Mouse (Mus musculus): Measurements from ENCODE around the gene Gtf3c6. TPM values are rescaled to one million over a fixed set of nuclear protein-coding genes. Genes with fewer than 3 reads are reported as not detected.

Gene Gtf3c6
- polyA plus RNA-seq (2014; fragmentation: Illumina TruSeq; extraction: RNeasy Lipid Tissue Mini Kit (QIAGEN cat#74804)), result 149 TPM

DNA sequence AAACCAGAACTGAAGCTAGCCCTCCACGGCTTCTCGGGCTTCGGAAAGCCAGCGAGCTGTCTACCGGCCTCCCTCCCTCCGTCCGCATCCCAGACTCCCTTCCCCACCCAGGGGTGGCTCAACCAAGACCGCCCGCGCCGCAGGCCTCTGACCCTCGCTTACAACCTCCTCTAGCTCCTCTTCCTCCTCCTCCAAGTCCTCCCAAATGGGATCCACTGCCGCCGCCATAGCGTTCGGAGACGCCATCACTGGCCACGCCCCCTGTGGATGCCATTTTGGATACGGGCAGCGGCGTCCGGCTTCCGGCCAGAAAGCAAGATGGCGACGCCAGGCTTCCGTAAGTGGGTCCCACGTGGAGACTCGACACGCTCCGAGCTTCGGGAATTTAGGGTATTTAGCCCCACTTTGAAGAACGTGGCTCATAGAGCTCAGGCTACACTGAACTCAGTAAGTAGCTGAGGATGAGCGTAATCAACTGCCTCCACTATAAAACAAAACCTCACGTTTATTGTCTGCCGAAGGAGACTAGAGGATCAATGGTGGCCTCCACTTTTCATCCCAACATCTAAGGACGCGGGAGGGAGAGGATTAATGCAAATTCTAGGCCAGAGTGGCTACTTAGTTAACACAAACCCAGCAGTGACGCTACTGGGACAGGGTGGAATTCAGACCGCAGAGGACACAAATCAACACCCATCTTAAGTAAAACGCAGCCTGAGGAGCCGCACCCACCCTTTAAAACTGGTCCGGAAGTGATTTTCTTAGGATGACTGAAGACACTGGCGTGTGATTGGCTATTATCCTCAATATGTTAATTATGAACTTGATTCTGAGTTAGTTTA is at the start of gene Gtf3c6:
Gene Gtf3c6, minus strand, starts transcription at position 695 of the 842 bp plus-strand sequence.

DNA sequence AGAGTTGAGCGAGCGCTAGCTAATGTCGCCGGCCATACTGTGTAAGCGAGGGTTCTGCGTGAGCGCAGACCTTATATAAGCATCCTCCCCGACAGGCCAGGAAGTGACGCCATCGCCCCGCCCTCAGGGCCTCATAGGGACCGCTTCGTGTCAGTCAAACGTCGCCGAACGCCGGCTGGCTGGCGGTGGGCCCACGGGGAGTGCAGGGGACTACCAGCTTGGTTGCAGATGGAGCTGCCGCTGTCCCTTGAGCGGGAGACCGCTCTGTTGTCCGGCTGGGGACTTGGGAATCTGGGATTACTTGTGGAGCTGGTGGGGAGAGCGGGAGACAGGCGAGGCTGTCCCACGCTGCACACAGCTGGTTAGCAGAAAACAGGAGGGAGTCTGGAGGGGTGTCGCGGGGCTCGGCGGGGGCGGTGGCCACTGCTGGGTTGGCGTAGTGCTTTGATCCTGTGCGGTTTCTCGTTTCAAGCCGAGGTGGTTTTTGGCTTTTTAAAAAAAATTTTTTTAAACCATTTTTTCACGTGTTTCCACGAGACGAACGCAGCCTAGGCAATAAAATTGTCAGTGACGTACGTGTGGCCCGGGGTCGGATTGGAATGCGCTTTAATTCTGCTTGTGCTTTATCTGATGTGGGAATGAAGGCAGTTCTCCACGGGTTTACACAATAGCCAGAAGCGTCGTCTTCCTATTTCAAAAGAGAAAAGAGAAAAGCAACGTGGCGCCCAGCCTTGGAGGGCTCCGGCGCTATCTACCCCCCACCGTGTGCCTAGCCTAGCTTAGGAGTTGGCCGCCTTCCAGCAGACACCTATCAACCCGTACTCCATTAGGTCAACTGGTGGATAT is 44.5 kb upstream of the Gtf3c6 start, which contains the start of gene Amd1:
Gene Amd1, minus strand, starts transcription at position 47 of the 846 bp plus-strand sequence.

GRCm38 (mm10) chr10:40246374-40247165 is 11.3 kb downstream of the Gtf3c6 start, which contains the start of gene Rpf2:
Gene Rpf2, minus strand, starts transcription at chr10:40247036.

Other genes with a start within 250 kb of the Gtf3c6 start
- gene Mfsd4b1, start 232.8 kb downstream of the Gtf3c6 start, polyA plus RNA-seq (2014; fragmentation: Illumina TruSeq; extraction: RNeasy Lipid Tissue Mini Kit (QIAGEN cat#74804)), result 0.23 TPM
- gene Slc16a10, start 115.8 kb downstream of the Gtf3c6 start, polyA plus RNA-seq (2014; fragmentation: Illumina TruSeq; extraction: RNeasy Lipid Tissue Mini Kit (QIAGEN cat#74804)), result 8.9 TPM
- gene Rpf2, start 11.1 kb downstream of the Gtf3c6 start, polyA plus RNA-seq (2014; fragmentation: Illumina TruSeq; extraction: RNeasy Lipid Tissue Mini Kit (QIAGEN cat#74804)), result 142 TPM
- gene Amd1, start 44.1 kb upstream of the Gtf3c6 start, polyA plus RNA-seq (2014; fragmentation: Illumina TruSeq; extraction: RNeasy Lipid Tissue Mini Kit (QIAGEN cat#74804)), result 252 TPM
- 63.5 TPM for gene Cdk19, start 81.5 kb upstream of the Gtf3c6 start, polyA plus RNA-seq (2014; fragmentation: Illumina TruSeq; extraction: RNeasy Lipid Tissue Mini Kit (QIAGEN cat#74804))